Mouse (Mus musculus) C2C12 (cell line): ENCODE data around the gene Acot7.

Source experiments
- CTCF ChIP-seq: IDR thresholded peaks from one replicate; pipeline ENCODE4 v1.5.1; 2011; ENCODE audit not compliant: control insufficient read depth, insufficient read depth, insufficient read length
- MAX ChIP-seq: IDR thresholded peaks from one replicate; pipeline ENCODE4 v1.6.1; 2011; ENCODE audit warnings: mild to moderate bottlenecking, control low read depth
- MYOD1 ChIP-seq: IDR thresholded peaks from one replicate; pipeline ENCODE4 v1.6.1; 2011; ENCODE audit warnings: low read depth; ENCODE audit not compliant: control insufficient read depth, insufficient read length
- MYOG ChIP-seq: IDR thresholded peaks from one replicate; pipeline ENCODE4 v1.6.1; 2011; ENCODE audit not compliant: control insufficient read depth, insufficient read length; ENCODE audit errors: extremely low read depth
- USF1 ChIP-seq: IDR thresholded peaks from one replicate; pipeline ENCODE4 v1.6.1; 2011; ENCODE audit warnings: low read depth, mild to moderate bottlenecking, control low read depth, moderate library complexity

- TF ChIP-seq CTCF (peak; percentile 49), MAX (no peak), USF1 (no peak), MYOG (no peak), MYOD1 (no peak)
These were observed 140.7 kb downstream of the Acot7 start, which contains the start of gene Rnf207 for GRCm38 (mm10) chr4:152318517-152319234.
